Mouse (Mus musculus): ENCODE measurements around the gene Cyyr1. TPM values are rescaled to one million over a fixed set of nuclear protein-coding genes. Genes with fewer than 3 reads are reported as not detected.

The Cyyr1 gene
- 34.1 TPM for polyA plus RNA-seq (2014; fragmentation: Illumina TruSeq; extraction: RNeasy Lipid Tissue Mini Kit (QIAGEN cat#74804); ENCODE audit: low read depth, low replicate concordance)

GRCm38 (mm10) chr16:85553297-85553696 lies at the start of gene Cyyr1:
Gene Cyyr1, minus strand, starts transcription at chr16:85553397.

Other genes with a start within 250 kb of the Cyyr1 start
- gene Adamts1, start 249.7 kb upstream of the Cyyr1 start, polyA plus RNA-seq (2014; fragmentation: Illumina TruSeq; extraction: RNeasy Lipid Tissue Mini Kit (QIAGEN cat#74804); ENCODE audit: low read depth, low replicate concordance) = 31.0 TPM

Measured in kidney, adult 10 weeks (tissue).